Mouse (Mus musculus) heart, adult 2 months (tissue): ENCODE data around the gene Atp13a3. TPM values are rescaled to one million over a fixed set of nuclear protein-coding genes. Genes with fewer than 3 reads are reported as not detected.
A peak's percentile ranks its signal among the peaks of the same experiment; 100 is the strongest.

Experiments
- DNase-seq, 2 experiments: peaks; one replicate each; pipeline ENCODE4 v3.0.0; 2021
- H3K27ac ChIP-seq: fragments of 200-600 bp; 2 replicates; pipeline ENCODE4 v1.8.1; 2022
- H3K27me3 ChIP-seq: fragments of 200-500 bp; 2 replicates; pipeline ENCODE4 v1.6.1; 2012; ENCODE audit warnings: mild to moderate bottlenecking, low read length, inconsistent platforms, mixed read lengths; ENCODE audit not compliant: control insufficient read depth, insufficient read depth
- H3K36me3 ChIP-seq: fragments of 200-500 bp; 2 replicates; pipeline ENCODE4 v1.6.1; 2012; ENCODE audit warnings: low read length, inconsistent platforms; ENCODE audit not compliant: control insufficient read depth, insufficient read depth
- H3K4me1 ChIP-seq: fragments of 200-500 bp; 2 replicates; pipeline ENCODE4 v1.6.1; 2011; ENCODE audit warnings: low read length; ENCODE audit not compliant: control insufficient read depth, insufficient read depth
- H3K4me3 ChIP-seq: fragments of 200-600 bp; 2 replicates; pipeline ENCODE4 v1.8.1; 2022
- H3K79me2 ChIP-seq: fragments of 200-500 bp; replicated peaks from 2 replicates; pipeline ENCODE4 v1.6.1; 2012; ENCODE audit warnings: mild to moderate bottlenecking, inconsistent platforms, low read length, moderate library complexity, mixed read lengths; ENCODE audit not compliant: control insufficient read depth, insufficient read depth
- H3K9ac ChIP-seq: fragments of 200-500 bp; 2 replicates; pipeline ENCODE4 v1.6.1; 2012; ENCODE audit warnings: low read depth, mild to moderate bottlenecking, control low read depth, inconsistent platforms, low read length, mixed read lengths
- CTCF ChIP-seq: fragments of 200-600 bp; IDR thresholded peaks from 2 replicates; pipeline ENCODE4 v1.8.1; 2022; ENCODE audit warnings: antibody characterized with exemption, mild to moderate bottlenecking, moderate library complexity
- EP300 ChIP-seq: fragments of 200-500 bp; IDR thresholded peaks from 2 replicates; pipeline ENCODE4 v1.6.1; 2011; ENCODE audit warnings: low read depth, low read length, control low read depth; ENCODE audit not compliant: insufficient read depth
- POLR2A ChIP-seq: fragments of 200-500 bp; IDR thresholded peaks from 2 replicates; pipeline ENCODE4 v1.6.1; 2011; ENCODE audit warnings: mild to moderate bottlenecking, low read depth, low read length, control low read depth; ENCODE audit not compliant: insufficient read depth
- WGBS: fragments of 180-500 bp; shearing (Covaris S2); methylation state at CpG from one replicate; pipeline ENCODE4 v1.1.7; 2018; 5-methylcytosine and 5-hydroxymethylcytosine counted together
- intact Hi-C: fragments of 180-260 bp; cut with DNase I; formaldehyde crosslinking; loops from one replicate; pipeline ENCODE4 v1.15.1; 2025
- polyA plus RNA-seq: library from polyadenylated mRNA; depleted of rRNA; stranded (reverse); fragments of >200 nt; gene quantifications from 2 replicates; pipeline ENCODE4 v1.2.3, GENCODE M21; 2012
- total RNA-seq, 2 experiments: library from RNA; stranded (reverse); gene quantifications; 2 replicates each; pipeline ENCODE4 v1.2.3; 2021

Atp13a3 gene
- total and polyA plus RNA-seq, 3 experiments = 10.6 to 54.7 (median 48.2) TPM

DNA sequence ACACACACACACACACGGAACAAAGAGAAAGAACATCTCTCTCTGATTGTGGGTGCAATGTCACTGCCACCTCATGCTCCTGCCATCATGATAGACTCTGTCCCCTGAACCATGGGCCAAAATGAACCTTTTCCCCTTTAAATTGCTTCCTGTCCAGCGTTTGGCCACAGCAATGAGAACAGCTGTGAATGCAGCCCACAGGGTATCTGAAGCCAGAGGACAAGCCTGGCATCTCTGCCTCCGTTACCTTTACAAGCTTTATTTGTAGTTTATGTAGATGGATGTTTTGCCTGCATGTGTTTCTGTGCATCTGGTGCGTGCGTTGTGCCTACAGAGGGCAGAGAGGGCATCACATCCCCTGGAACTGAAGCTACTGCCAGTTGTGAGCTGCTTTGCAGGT is 21.2 kb upstream of the Atp13a3 start:
- Histone ChIP-seq H3K4me3 (no peak overlapping the region), H3K9ac (no peak overlapping the region), H3K27ac (no peak overlapping the region), H3K79me2 (no peaks in the 10 kb centered on the region), H3K4me1 (no peaks in the 10 kb centered on the region), H3K27me3 (no peaks in the 10 kb centered on the region), H3K36me3 (no peaks in the 10 kb centered on the region)
- intact Hi-C loops = no loop called here
- 82% methylated on average over 5 of the region's 5 CpGs for whole genome bisulfite sequencing
- TF ChIP-seq CTCF (no peak), POLR2A (no peak), EP300 (no peak)
- DNase-seq = no peak

DNA sequence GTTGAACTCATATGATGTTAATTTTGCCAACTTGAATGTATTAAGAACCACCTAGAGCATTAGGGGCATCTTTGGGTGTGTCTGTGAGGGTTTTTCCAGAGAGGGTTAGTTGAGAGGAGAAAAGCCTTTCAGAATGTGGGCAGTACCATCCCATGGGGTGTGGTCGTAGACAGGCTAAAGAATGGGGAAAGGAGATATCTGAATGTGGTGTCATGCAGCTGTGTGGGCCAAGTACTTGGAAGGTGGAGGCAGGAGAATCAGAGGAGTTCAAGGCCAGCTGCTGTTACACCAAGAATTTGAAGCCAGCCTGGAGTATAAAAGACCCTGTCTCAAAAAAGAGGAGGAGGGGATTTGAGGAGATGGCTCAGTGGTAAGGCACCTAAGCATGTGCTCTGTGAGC is 20.2 kb upstream of the Atp13a3 start:
- TF ChIP-seq POLR2A (no peak), EP300 (no peak), CTCF (no peak)
- DNase-seq = no peak
- Histone ChIP-seq H3K4me1 (no peaks in the 10 kb centered on the region), H3K36me3 (no peaks in the 10 kb centered on the region), H3K9ac (no peak overlapping the region), H3K4me3 (no peak overlapping the region), H3K27me3 (no peaks in the 10 kb centered on the region), H3K79me2 (no peaks in the 10 kb centered on the region), H3K27ac (no peak overlapping the region)
- intact Hi-C loops = no loop called here
- WGBS = 83% methylated on average over 1 of the region's 1 CpGs

DNA sequence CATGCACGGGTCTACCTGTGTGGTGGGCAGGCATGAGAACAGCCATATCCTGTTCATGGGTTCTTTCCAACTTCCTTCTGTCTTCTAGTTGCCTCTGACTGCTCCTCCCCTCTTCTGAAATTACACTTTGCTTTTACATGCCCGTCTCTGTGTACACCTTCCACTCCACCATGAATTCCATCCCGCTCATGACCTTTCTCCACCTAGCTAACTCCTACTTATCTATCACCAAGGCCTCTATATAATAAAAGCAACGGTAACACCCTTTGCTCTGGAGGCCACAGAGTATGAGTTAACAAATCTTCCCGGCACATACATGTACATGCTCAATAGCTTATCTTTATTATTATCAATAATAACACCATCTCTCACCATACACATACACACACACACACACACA is 18.3 kb upstream of the Atp13a3 start:
- TF ChIP-seq CTCF = no peak
- TF ChIP-seq POLR2A = no peak
- TF ChIP-seq EP300 = no peak
- 67% methylated on average over 5 of the region's 5 CpGs for WGBS
- no peak overlapping the region for H3K9ac ChIP-seq
- intact Hi-C loops = no loop called here
- DNase-seq = no peak
- no peaks in the 10 kb centered on the region for H3K4me1 ChIP-seq
- no peaks in the 10 kb centered on the region for H3K36me3 ChIP-seq
- H3K27me3 ChIP-seq = no peaks in the 10 kb centered on the region
- no peak overlapping the region for H3K4me3 ChIP-seq
- no peak overlapping the region for H3K27ac ChIP-seq
- no peaks in the 10 kb centered on the region for H3K79me2 ChIP-seq

DNA sequence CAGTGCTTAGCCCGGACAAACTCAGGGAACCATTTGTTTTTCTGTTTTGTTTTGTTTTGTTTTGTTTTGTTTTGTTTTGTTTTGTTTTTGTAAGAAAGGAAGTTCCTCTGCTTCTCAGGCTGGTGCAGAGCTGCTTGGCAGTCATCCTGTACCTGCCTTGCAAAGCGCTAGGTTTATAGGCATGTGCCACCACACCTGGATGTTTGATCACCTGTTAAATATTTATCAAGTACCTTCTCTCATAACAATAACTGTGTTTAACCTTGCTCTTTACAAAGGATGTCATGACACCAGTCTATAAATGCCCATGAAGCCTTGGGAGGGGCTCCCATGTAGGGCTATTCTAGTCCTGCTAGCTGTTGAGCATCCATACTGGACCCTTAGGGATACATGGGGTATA is 10.9 kb upstream of the Atp13a3 start:
- DNase-seq = no peak
- Histone ChIP-seq H3K9ac (no peak overlapping the region), H3K4me1 (no peaks in the 10 kb centered on the region), H3K27ac (no peak overlapping the region), H3K79me2 (no peaks in the 10 kb centered on the region), H3K4me3 (no peak overlapping the region), H3K27me3 (no peaks in the 10 kb centered on the region), H3K36me3 (no peaks in the 10 kb centered on the region)
- WGBS = 73% methylated on average over 2 of the region's 2 CpGs
- TF ChIP-seq CTCF (no peak), POLR2A (no peak), EP300 (no peak)
- intact Hi-C loops = no loop called here

DNA sequence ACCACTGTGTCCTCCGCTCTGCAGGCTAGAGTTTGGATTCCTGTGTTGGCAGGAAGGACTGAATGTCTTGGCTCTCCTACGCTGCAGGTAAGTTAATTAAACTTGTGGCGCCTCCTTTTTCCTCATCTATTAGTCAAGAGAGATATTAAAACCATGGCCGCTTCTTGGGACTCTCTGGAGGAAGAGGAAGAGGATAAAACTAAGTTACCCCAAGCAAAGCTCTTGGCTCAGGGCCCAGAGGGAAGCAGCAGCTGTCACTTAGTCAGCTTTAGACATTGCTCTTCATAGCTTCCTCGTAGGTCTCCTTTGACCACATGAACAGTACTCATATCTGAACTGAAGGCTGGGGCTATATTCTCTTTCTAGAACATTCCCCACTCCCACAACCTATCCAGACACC is 10.5 kb upstream of the Atp13a3 start:
- WGBS = 50% methylated on average over 5 of the region's 5 CpGs
- intact Hi-C loops = no loop called here
- Histone ChIP-seq H3K36me3 (no peaks in the 10 kb centered on the region), H3K27ac (no peak overlapping the region), H3K9ac (no peak overlapping the region), H3K79me2 (no peaks in the 10 kb centered on the region), H3K27me3 (no peaks in the 10 kb centered on the region), H3K4me1 (no peaks in the 10 kb centered on the region), H3K4me3 (no peak overlapping the region)
- DNase-seq = peak in 1 of 2 experiments; percentile 55
- no peak for TF ChIP-seq POLR2A
- no peak for TF ChIP-seq CTCF
- no peak for TF ChIP-seq EP300

DNA sequence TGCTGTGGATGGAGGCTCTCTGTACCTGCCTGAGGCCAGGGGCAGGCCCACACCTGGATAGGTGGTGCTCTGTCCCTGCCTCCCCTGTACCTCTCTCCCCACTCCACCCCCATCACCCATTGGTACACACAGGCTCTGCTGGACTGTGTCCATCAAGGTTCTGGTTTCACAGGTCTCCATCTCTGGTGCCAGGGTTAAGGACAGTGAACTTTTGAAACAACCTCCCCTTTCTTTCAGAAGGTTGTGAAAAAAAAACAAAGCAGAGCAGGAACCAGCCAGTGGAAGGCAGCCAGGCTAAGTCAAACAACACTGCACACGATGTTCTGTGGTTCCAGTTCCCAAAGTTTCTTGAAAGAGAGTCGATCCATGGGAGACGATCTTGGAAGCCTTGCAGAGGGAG is 6.9 kb upstream of the Atp13a3 start:
- TF ChIP-seq CTCF (no peak), EP300 (no peak)
- Histone ChIP-seq H3K27ac (no peak overlapping the region), H3K9ac (no peak overlapping the region), H3K4me3 (no peak overlapping the region), H3K27me3 (no peaks in the 10 kb centered on the region), H3K79me2 (no peaks in the 10 kb centered on the region), H3K36me3 (no peaks in the 10 kb centered on the region), H3K4me1 (no peaks in the 10 kb centered on the region)
- no peak for DNase-seq
- intact Hi-C loops = no loop called here
- 60% methylated on average over 3 of the region's 3 CpGs for WGBS
